Mouse (Mus musculus): Measurements from ENCODE around the gene Aqp1. TPM values are rescaled to one million over a fixed set of nuclear protein-coding genes. Genes with fewer than 3 reads are reported as not detected.

Aqp1 gene
- total and polyA plus RNA-seq, 3 experiments = 50.3 TPM; not detected in 2

- H3K27me3 ChIP-seq (ENCODE audit: insufficient read depth, low read length) = no peaks in the 10 kb centered on the region
- no peak for TF ChIP-seq GATA1 (IDR thresholded peaks at IDR 0.05; ENCODE audit: borderline replicate concordance, low read length)
- TF ChIP-seq GATA2 (IDR thresholded peaks at IDR 0.05; ENCODE audit: borderline replicate concordance, low read depth, low read length) = no peak
- TF ChIP-seq CTCF (IDR thresholded peaks at IDR 0.05; ENCODE audit: low read depth, low read length) = no peak
- TF ChIP-seq POLR2AphosphoS5 (IDR thresholded peaks at IDR 0.05; ENCODE audit: insufficient replicate concordance, low read depth, low read length) = no peak
- no peak for TF ChIP-seq TAL1 (conservative IDR thresholded peaks at IDR 0.05; ENCODE audit: low read depth, low read length)
- no peak for DNase-seq (ENCODE audit: low spot score)
- no peak overlapping the region for H3K4me3 ChIP-seq (ENCODE audit: low read depth, low read length)
- no peak for ATAC-seq (ENCODE audit: extremely low read depth, insufficient number of reproducible peaks, low FRiP score, poor library complexity, severe bottlenecking)
- H3K9me3 ChIP-seq (replicated peaks) = no peaks in the 10 kb centered on the region
- H3K36me3 ChIP-seq (replicated peaks) = no peaks in the 10 kb centered on the region
- no peaks in the 10 kb centered on the region for H3K4me1 ChIP-seq (ENCODE audit: insufficient read depth, low read depth, low read length)
Observed at GRCm38 (mm10) chr6:55319585-55320551, 16.4 kb upstream of the Aqp1 start.

GRCm38 (mm10) chr6:55320894-55321293, 15.3 kb upstream of the Aqp1 start:
- ATAC-seq (ENCODE audit: extremely low read depth, insufficient number of reproducible peaks, low FRiP score, poor library complexity, severe bottlenecking) (no peak), DNase-seq (ENCODE audit: low spot score) (no peak)
- TF ChIP-seq CTCF (IDR thresholded peaks at IDR 0.05; ENCODE audit: low read depth, low read length) (no peak), POLR2AphosphoS5 (IDR thresholded peaks at IDR 0.05; ENCODE audit: insufficient replicate concordance, low read depth, low read length) (no peak), TAL1 (conservative IDR thresholded peaks at IDR 0.05; ENCODE audit: low read depth, low read length) (no peak), GATA1 (IDR thresholded peaks at IDR 0.05; ENCODE audit: borderline replicate concordance, low read length) (no peak), GATA2 (IDR thresholded peaks at IDR 0.05; ENCODE audit: borderline replicate concordance, low read depth, low read length) (no peak)
- H3K36me3 ChIP-seq (replicated peaks) = no peaks in the 10 kb centered on the region
- H3K4me3 ChIP-seq (ENCODE audit: low read depth, low read length) = no peak overlapping the region
- H3K27me3 ChIP-seq (ENCODE audit: insufficient read depth, low read length) = no peaks in the 10 kb centered on the region
- no peaks in the 10 kb centered on the region for H3K4me1 ChIP-seq (ENCODE audit: insufficient read depth, low read depth, low read length)
- H3K9me3 ChIP-seq (replicated peaks) = no peaks in the 10 kb centered on the region

- H3K4me1 ChIP-seq (ENCODE audit: insufficient read depth, low read depth, low read length) = no peaks in the 10 kb centered on the region
- H3K27me3 ChIP-seq (ENCODE audit: insufficient read depth, low read length) = no peaks in the 10 kb centered on the region
- H3K36me3 ChIP-seq (replicated peaks) = no peaks in the 10 kb centered on the region
- DNase-seq (ENCODE audit: low spot score) (no peak), ATAC-seq (ENCODE audit: extremely low read depth, insufficient number of reproducible peaks, low FRiP score, poor library complexity, severe bottlenecking) (no peak)
- no peak for TF ChIP-seq GATA2 (IDR thresholded peaks at IDR 0.05; ENCODE audit: borderline replicate concordance, low read depth, low read length)
- TF ChIP-seq CTCF (IDR thresholded peaks at IDR 0.05; ENCODE audit: low read depth, low read length) = no peak
- no peak for TF ChIP-seq TAL1 (conservative IDR thresholded peaks at IDR 0.05; ENCODE audit: low read depth, low read length)
- no peak for TF ChIP-seq POLR2AphosphoS5 (IDR thresholded peaks at IDR 0.05; ENCODE audit: insufficient replicate concordance, low read depth, low read length)
- TF ChIP-seq GATA1 (IDR thresholded peaks at IDR 0.05; ENCODE audit: borderline replicate concordance, low read length) = no peak
- H3K4me3 ChIP-seq (ENCODE audit: low read depth, low read length) = no peak overlapping the region
- H3K9me3 ChIP-seq (replicated peaks) = no peaks in the 10 kb centered on the region
Observed at GRCm38 (mm10) chr6:55321518-55321917, 14.7 kb upstream of the Aqp1 start.

- H3K9me3 ChIP-seq (replicated peaks) = no peaks in the 10 kb centered on the region
- no peaks in the 10 kb centered on the region for H3K4me1 ChIP-seq (ENCODE audit: insufficient read depth, low read depth, low read length)
- TF ChIP-seq TAL1 (conservative IDR thresholded peaks at IDR 0.05; ENCODE audit: low read depth, low read length) (no peak), GATA2 (IDR thresholded peaks at IDR 0.05; ENCODE audit: borderline replicate concordance, low read depth, low read length) (no peak), POLR2AphosphoS5 (IDR thresholded peaks at IDR 0.05; ENCODE audit: insufficient replicate concordance, low read depth, low read length) (no peak), GATA1 (IDR thresholded peaks at IDR 0.05; ENCODE audit: borderline replicate concordance, low read length) (no peak), CTCF (IDR thresholded peaks at IDR 0.05; ENCODE audit: low read depth, low read length) (no peak)
- no peak for DNase-seq (ENCODE audit: low spot score)
- H3K36me3 ChIP-seq (replicated peaks) = no peaks in the 10 kb centered on the region
- no peaks in the 10 kb centered on the region for H3K27me3 ChIP-seq (ENCODE audit: insufficient read depth, low read length)
- no peak overlapping the region for H3K4me3 ChIP-seq (ENCODE audit: low read depth, low read length)
- ATAC-seq (ENCODE audit: extremely low read depth, insufficient number of reproducible peaks, low FRiP score, poor library complexity, severe bottlenecking) = no peak
Observed at GRCm38 (mm10) chr6:55322980-55323379, 13.3 kb upstream of the Aqp1 start.

- DNase-seq (ENCODE audit: low spot score) (no peak), ATAC-seq (ENCODE audit: extremely low read depth, insufficient number of reproducible peaks, low FRiP score, poor library complexity, severe bottlenecking) (no peak)
- Histone ChIP-seq H3K36me3 (replicated peaks) (no peaks in the 10 kb centered on the region), H3K27me3 (ENCODE audit: insufficient read depth, low read length) (no peaks in the 10 kb centered on the region), H3K4me3 (ENCODE audit: low read depth, low read length) (no peak overlapping the region), H3K9me3 (replicated peaks) (no peaks in the 10 kb centered on the region), H3K4me1 (ENCODE audit: insufficient read depth, low read depth, low read length) (no peaks in the 10 kb centered on the region)
- no peak for TF ChIP-seq GATA2 (IDR thresholded peaks at IDR 0.05; ENCODE audit: borderline replicate concordance, low read depth, low read length)
- no peak for TF ChIP-seq CTCF (IDR thresholded peaks at IDR 0.05; ENCODE audit: low read depth, low read length)
- TF ChIP-seq TAL1 (conservative IDR thresholded peaks at IDR 0.05; ENCODE audit: low read depth, low read length) = no peak
- TF ChIP-seq POLR2AphosphoS5 (IDR thresholded peaks at IDR 0.05; ENCODE audit: insufficient replicate concordance, low read depth, low read length) = no peak
- no peak for TF ChIP-seq GATA1 (IDR thresholded peaks at IDR 0.05; ENCODE audit: borderline replicate concordance, low read length)
Observed at GRCm38 (mm10) chr6:55323908-55324634, 12.2 kb upstream of the Aqp1 start.

- TF ChIP-seq TAL1 (conservative IDR thresholded peaks at IDR 0.05; ENCODE audit: low read depth, low read length) = no peak
- no peak for TF ChIP-seq POLR2AphosphoS5 (IDR thresholded peaks at IDR 0.05; ENCODE audit: insufficient replicate concordance, low read depth, low read length)
- TF ChIP-seq GATA2 (IDR thresholded peaks at IDR 0.05; ENCODE audit: borderline replicate concordance, low read depth, low read length) = no peak
- TF ChIP-seq GATA1 (IDR thresholded peaks at IDR 0.05; ENCODE audit: borderline replicate concordance, low read length) = no peak
- no peak for TF ChIP-seq CTCF (IDR thresholded peaks at IDR 0.05; ENCODE audit: low read depth, low read length)
- H3K36me3 ChIP-seq (replicated peaks) = no peaks in the 10 kb centered on the region
- ATAC-seq (ENCODE audit: extremely low read depth, insufficient number of reproducible peaks, low FRiP score, poor library complexity, severe bottlenecking) (no peak), DNase-seq (ENCODE audit: low spot score) (no peak)
- H3K4me3 ChIP-seq (ENCODE audit: low read depth, low read length) = no peak overlapping the region
- no peaks in the 10 kb centered on the region for H3K9me3 ChIP-seq (replicated peaks)
- H3K4me1 ChIP-seq (ENCODE audit: insufficient read depth, low read depth, low read length) = no peaks in the 10 kb centered on the region
- no peaks in the 10 kb centered on the region for H3K27me3 ChIP-seq (ENCODE audit: insufficient read depth, low read length)
Observed at GRCm38 (mm10) chr6:55324785-55325184, 11.4 kb upstream of the Aqp1 start.

All from G1E (cell line).